Comparison of ENCODE assay signal across 9 mouse cellular contexts in the genomic region with DNA sequence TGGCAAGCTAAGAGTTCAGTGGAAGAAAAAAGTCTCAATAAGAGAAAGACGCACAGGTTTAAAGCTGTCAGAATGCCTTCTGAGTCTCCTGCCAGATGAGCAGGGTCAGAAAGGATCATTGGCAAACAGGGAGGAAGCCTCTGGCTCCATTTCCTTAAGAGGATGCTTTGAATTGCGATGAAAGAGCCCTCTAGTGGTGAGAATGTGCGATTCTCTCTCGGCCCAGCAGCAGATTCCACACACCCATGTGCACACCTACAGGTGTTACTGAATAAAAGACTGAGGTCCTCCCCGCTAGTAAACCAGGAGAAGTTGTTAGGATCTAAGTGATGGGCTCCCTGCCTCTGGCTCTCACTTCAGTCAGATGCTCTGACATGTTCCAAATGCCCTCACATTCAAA. TPM values are rescaled to one million over a fixed set of nuclear protein-coding genes. Genes with fewer than 3 reads are reported as not detected.
DNase-seq lines count a peak whose midpoint lies in the region; ATAC-seq and TF ChIP-seq lines count a peak whose summit lies in the region.
"Had no signal": no experiment of that assay in that cellular context is flagged by ENCODE, and none has a peak within 500 bp of the region (broad histone marks: within the 10 kb centered on the region; RNA-seq: fewer than 3 reads in every experiment).

No protein-coding gene starts in this region.

- H3K4me1 ChIP-seq in midbrain, embryonic 14.5 days (ENCODE audit: control insufficient read depth, insufficient read depth, low read length): no peaks in the 10 kb centered on the region
- H3K4me1 ChIP-seq in midbrain, embryonic 13.5 days (replicated peaks): peaks cover 13% of the 10 kb centered on the region; the same call in 1 of the 2 replicates
- H3K4me1 ChIP-seq in cerebellum, adult 2 months (ENCODE audit: control insufficient read depth, insufficient read depth, low read length): peaks cover 4% of the 10 kb centered on the region

- WGBS in midbrain, embryonic 14.5 days: 25% methylated on average over 5 of the region's 5 CpGs
- WGBS in midbrain, embryonic 13.5 days: 32% methylated on average over 5 of the region's 5 CpGs
- 17% methylated on average over 5 of the region's 5 CpGs for WGBS in cerebellum, adult 2 months

- intact Hi-C loops in gastrocnemius, adult 2 months (cut with DNase I): no loop called here

- no peak overlapping the region for H3K27ac ChIP-seq in gastrocnemius, adult 2 months
- no peak overlapping the region for H3K27ac ChIP-seq in midbrain, embryonic 14.5 days (replicated peaks; ENCODE audit: low read depth, low read length)
- no peak overlapping the region for H3K27ac ChIP-seq in midbrain, embryonic 13.5 days
- no peak overlapping the region for H3K27ac ChIP-seq in cerebellum, adult 2 months (ENCODE audit: insufficient read depth, low read length)
- H3K27ac ChIP-seq: macrophage had no signal

- TF ChIP-seq CTCF in gastrocnemius, adult 2 months (IDR thresholded peaks at IDR 0.05): peak; percentile 57
- TF ChIP-seq CTCF in cerebellum, adult 2 months (IDR thresholded peaks at IDR 0.05; ENCODE audit: borderline replicate concordance, insufficient read depth, low read depth, low read length): peak; percentile 55; the same call in 1 of the 2 replicates

- peak; percentile 14 for DNase-seq in gastrocnemius, adult 2 months
- no peak for DNase-seq in gastrocnemius, postnatal 25 days
- DNase-seq in midbrain, embryonic 14.5 days: peak; percentile 77
- peak; percentile 35 to 37 for DNase-seq in cerebellum, adult 2 months
- DNase-seq in kidney, postnatal 36 days: peak; percentile 24 to 54
- peak; percentile 41 for DNase-seq in testis, postnatal 10 days (ENCODE audit: low spot score)
- DNase-seq in ovary, adult 18-20 months (ENCODE audit: low spot score): no peak

- H3K4me3 ChIP-seq in gastrocnemius, adult 2 months: no peak overlapping the region
- no peak overlapping the region for H3K4me3 ChIP-seq in midbrain, embryonic 14.5 days (replicated peaks; ENCODE audit: low read depth, low read length)
- no peak overlapping the region for H3K4me3 ChIP-seq in midbrain, embryonic 13.5 days (replicated peaks)
- H3K4me3 ChIP-seq in cerebellum, adult 2 months (replicated peaks; ENCODE audit: insufficient read depth, low read depth, low read length): no peak overlapping the region

- TF ChIP-seq POLR2A in cerebellum, adult 2 months (IDR thresholded peaks at IDR 0.05; ENCODE audit: borderline replicate concordance, insufficient read depth, low read length): no peak

- 0 out of 2 replicates have a peak, but pooled peaks cover 3% of the 10 kb centered on the region for H3K27me3 ChIP-seq in midbrain, embryonic 14.5 days (ENCODE audit: control insufficient read depth, insufficient read depth, low read length)
- peaks cover 10% of the 10 kb centered on the region; the same call in 1 of the 2 replicates for H3K27me3 ChIP-seq in midbrain, embryonic 13.5 days
- H3K27me3 ChIP-seq in cerebellum, adult 2 months (ENCODE audit: control insufficient read depth, insufficient read depth, low read length): no peaks in the 10 kb centered on the region; the same call in 1 of the 2 replicates

- H3K4me2 ChIP-seq in midbrain, embryonic 14.5 days (ENCODE audit: low read length): no peak overlapping the region
- no peak overlapping the region for H3K4me2 ChIP-seq in midbrain, embryonic 13.5 days (replicated peaks)

- no peaks in the 10 kb centered on the region for H3K36me3 ChIP-seq in midbrain, embryonic 14.5 days (ENCODE audit: control insufficient read depth, insufficient read depth, low read length)
- no peaks in the 10 kb centered on the region for H3K36me3 ChIP-seq in midbrain, embryonic 13.5 days

- H3K9ac ChIP-seq in midbrain, embryonic 14.5 days (replicated peaks; ENCODE audit: low read length): no peak overlapping the region
- no peak overlapping the region for H3K9ac ChIP-seq in midbrain, embryonic 13.5 days (replicated peaks)

- no peaks in the 10 kb centered on the region for H3K9me3 ChIP-seq in midbrain, embryonic 14.5 days (ENCODE audit: control insufficient read depth, low read length)
- no peaks in the 10 kb centered on the region for H3K9me3 ChIP-seq in midbrain, embryonic 13.5 days

- ATAC-seq in midbrain, embryonic 14.5 days (ENCODE audit: low FRiP score, low TSS enrichment): no peak
- no peak for ATAC-seq in midbrain, embryonic 13.5 days

RNA-seq across cellular contexts. Expression of a gene that starts 2.4 kb away (rescaled TPM):
- not detected for total RNA-seq in gastrocnemius, adult 2 months (2021)
- not detected for total RNA-seq in gastrocnemius, postnatal 25 days (2021)
- polyA plus RNA-seq in midbrain, embryonic 14.5 days (2014; fragmentation: Nextera tagmentation; extraction: Ambion mirVana): 17.2 and 17.4 TPM in 2 replicates
- 8.2 and 9.7 TPM in 2 replicates for polyA plus RNA-seq in midbrain, embryonic 13.5 days (2015; fragmentation: Nextera tagmentation; extraction: Ambion mirVana)
- polyA plus RNA-seq in cerebellum, adult 2 months (2012; rRNA removed): 6.4 and 7.1 TPM in 2 replicates
- polyA plus RNA-seq: macrophage had no signal

Comparison
In these comparisons a context has a peak if more than half of its experiments do, and no peak if none do; other contexts are left out.
1. DNase-seq: peak in gastrocnemius, adult 2 months (single experiment), midbrain, embryonic 14.5 days (single experiment), cerebellum, adult 2 months (2 of 2), kidney, postnatal 36 days (2 of 2) and testis, postnatal 10 days (single experiment); none in gastrocnemius, postnatal 25 days (single experiment) and ovary, adult 18-20 months (single experiment).